Mouse (Mus musculus) forebrain, embryonic 13.5 days (tissue): ENCODE results near the gene Qrich1. TPM values are rescaled to one million over a fixed set of nuclear protein-coding genes. Genes with fewer than 3 reads are reported as not detected.

Experiments
- ATAC-seq: fragments of 200-750 bp; cut with Nextera tagmentation; 2 replicates; pipeline ENCODE4 v1.8.0; 2017
- H3K27ac ChIP-seq: fragments of 300-500 bp; sonication (generic); 2 replicates; pipeline ENCODE4 v1.5.1; 2015; ENCODE audit warnings: inconsistent platforms, mild to moderate bottlenecking, moderate library complexity
- H3K27me3 ChIP-seq: fragments of 300-500 bp; sonication (generic); 2 replicates; pipeline ENCODE4 v1.6.1; 2015; ENCODE audit warnings: mild to moderate bottlenecking, inconsistent platforms
- H3K36me3 ChIP-seq: fragments of 300-500 bp; sonication (generic); 2 replicates; pipeline ENCODE4 v1.6.1; 2015; ENCODE audit warnings: mild to moderate bottlenecking, inconsistent platforms; ENCODE audit not compliant: poor library complexity, severe bottlenecking
- H3K4me1 ChIP-seq: fragments of 300-500 bp; sonication (generic); 2 replicates; pipeline ENCODE4 v1.6.1; 2015; ENCODE audit warnings: inconsistent platforms
- H3K4me2 ChIP-seq: fragments of 300-500 bp; sonication (generic); 2 replicates; pipeline ENCODE4 v1.6.1; 2015; ENCODE audit warnings: inconsistent platforms, mild to moderate bottlenecking, moderate library complexity
- H3K4me3 ChIP-seq: fragments of 300-500 bp; sonication (generic); 2 replicates; pipeline ENCODE4 v1.5.1; 2015; ENCODE audit warnings: mild to moderate bottlenecking, inconsistent platforms
- H3K9ac ChIP-seq: fragments of 300-500 bp; sonication (generic); 2 replicates; pipeline ENCODE4 v1.6.1; 2015; ENCODE audit warnings: mild to moderate bottlenecking, inconsistent platforms
- H3K9me3 ChIP-seq: fragments of 300-500 bp; sonication (generic); replicated peaks from 2 replicates; pipeline ENCODE4 v1.6.1; 2016; ENCODE audit warnings: inconsistent platforms
- WGBS: fragments of 180-500 bp; shearing (Covaris S2); methylation state at CpG from one replicate; pipeline ENCODE4 v1.1.7; 2015; 5-methylcytosine and 5-hydroxymethylcytosine counted together
- polyA plus RNA-seq: library from polyadenylated mRNA; unstranded; fragments of >200 nt; fragmentation: Nextera tagmentation; extraction: Ambion mirVana; gene quantifications from 2 replicates; pipeline ENCODE4 v1.2.1, GENCODE M21; 2015

Qrich1 gene
- polyA plus RNA-seq, 1 experiment from 2014 or later, result 132 TPM

- H3K36me3 ChIP-seq, result peaks cover 55% of the 10 kb centered on the region
- H3K27me3 ChIP-seq, result no peaks in the 10 kb centered on the region
- 81% methylated on average over 17 of the region's 17 CpGs for WGBS
- no peaks in the 10 kb centered on the region for H3K9me3 ChIP-seq
- peak overlapping the region; percentile 97 for H3K4me2 ChIP-seq
- no peak overlapping the region; the same call in 1 of the 2 replicates for H3K27ac ChIP-seq
- ATAC-seq, result no peak
- 0 out of 2 replicates have a peak overlapping the region, but pooled peaks have one; percentile 88 for H3K9ac ChIP-seq
- H3K4me3 ChIP-seq, result peak overlapping the region; percentile 74
- peaks cover 43% of the 10 kb centered on the region for H3K4me1 ChIP-seq
Observed at GRCm38 (mm10) chr9:108568511-108568921, 51.9 kb downstream of the Qrich1 start.

DNA sequence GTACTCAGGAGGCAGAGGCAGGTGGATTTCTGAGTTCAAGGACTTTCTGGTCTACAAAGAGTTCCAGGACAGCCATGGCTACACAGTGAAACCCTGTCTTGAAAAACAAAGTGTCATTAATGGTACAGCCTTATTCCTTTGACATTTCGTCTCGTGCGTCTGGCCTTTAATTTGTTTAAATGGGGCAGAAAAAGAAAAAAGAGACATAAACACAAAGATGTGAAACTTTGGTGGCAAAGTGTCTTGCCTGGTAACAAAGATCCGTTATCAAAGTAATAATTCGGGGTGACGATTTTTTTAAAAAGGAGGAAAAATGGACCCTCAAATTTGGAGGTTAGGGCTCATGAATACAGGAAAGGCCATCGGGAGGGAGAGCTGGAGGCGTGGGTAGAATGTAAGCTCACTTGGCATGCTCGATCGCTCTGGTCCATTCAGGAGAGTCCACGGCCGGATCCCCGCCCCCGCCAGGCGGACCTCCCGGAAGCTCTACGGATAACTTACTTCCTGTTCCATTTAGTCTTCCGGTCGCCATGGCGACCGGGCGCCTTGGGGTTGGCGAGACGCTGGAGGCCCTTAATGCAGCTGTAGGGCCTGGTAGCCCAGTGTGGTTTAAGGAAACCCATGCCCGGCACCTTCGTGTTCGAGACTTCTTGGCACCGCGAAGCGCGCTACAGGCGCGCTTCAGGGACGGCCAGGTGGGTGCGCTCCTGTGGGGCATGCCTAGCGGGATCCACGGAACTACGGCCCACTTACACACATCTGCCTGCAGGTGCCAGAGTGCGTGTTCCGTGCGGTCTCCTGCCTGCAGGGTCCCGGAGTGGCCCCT lies 53.0 kb downstream of the Qrich1 start, which contains the start of gene Dalrd3:
Gene Dalrd3, plus strand, starts transcription at position 506 of the 826 bp plus-strand sequence.
- H3K4me1 ChIP-seq, result peaks cover 54% of the 10 kb centered on the region

DNA sequence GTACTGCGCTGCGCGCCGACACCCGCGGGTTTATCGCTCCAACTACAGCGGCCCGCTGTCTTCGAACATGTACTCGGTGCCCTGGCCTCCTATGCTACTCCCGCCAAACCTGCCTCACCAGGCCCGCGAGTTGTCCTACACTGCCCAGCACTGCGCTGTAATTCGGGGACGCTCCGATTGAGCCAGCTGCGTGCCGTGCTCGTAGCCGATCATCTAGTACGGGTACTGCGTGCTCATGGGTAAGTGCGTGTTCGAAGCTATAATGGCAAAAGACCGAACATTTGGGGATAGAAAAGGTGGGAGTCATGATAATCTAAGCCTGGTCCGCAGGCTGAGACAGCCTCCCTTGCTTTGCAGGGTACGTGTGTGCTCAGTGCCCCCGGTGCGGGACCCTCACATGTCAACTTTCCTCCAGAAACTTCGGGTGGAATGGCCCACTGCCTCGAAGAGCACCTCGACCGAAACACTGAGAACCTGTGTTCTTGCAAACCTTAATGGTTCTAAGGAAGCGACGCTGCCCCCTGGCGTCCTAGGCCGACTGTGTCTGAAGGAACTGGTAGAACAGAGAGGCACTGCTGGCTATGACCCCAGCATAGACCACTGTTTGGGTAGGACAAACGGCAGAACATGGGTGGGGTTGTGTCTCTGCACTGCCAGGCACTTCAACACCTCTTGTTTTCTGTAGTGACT lies 53.7 kb downstream of the Qrich1 start:
- no peak; the same call in 1 of the 2 replicates for ATAC-seq
- peak overlapping the region; percentile 75 for H3K27ac ChIP-seq
- no peaks in the 10 kb centered on the region for H3K9me3 ChIP-seq
- no peaks in the 10 kb centered on the region for H3K27me3 ChIP-seq
- 2% methylated on average over 40 of the region's 40 CpGs for WGBS
- peaks cover 61% of the 10 kb centered on the region for H3K4me1 ChIP-seq
- peak overlapping the region; percentile 62 for H3K4me3 ChIP-seq
- H3K36me3 ChIP-seq, result peaks cover 55% of the 10 kb centered on the region
- H3K9ac ChIP-seq, result peak overlapping the region; percentile 71
- H3K4me2 ChIP-seq, result peak overlapping the region; percentile 99

More for the DNA sequence above, 53.0 kb downstream of the Qrich1 start, which contains the start of gene Dalrd3:
- H3K36me3 ChIP-seq, result peaks cover 55% of the 10 kb centered on the region
- H3K27ac ChIP-seq, result peak within 1 kb of the TSS; percentile 75
- WGBS, result 6% methylated on average over 42 of the region's 42 CpGs
- H3K9me3 ChIP-seq, result no peaks in the 10 kb centered on the region
- H3K4me3 ChIP-seq, result peak within 1 kb of the TSS; percentile 62
- H3K9ac ChIP-seq, result peak within 1 kb of the TSS; percentile 71
- ATAC-seq, result peak; percentile 63
- no peaks in the 10 kb centered on the region for H3K27me3 ChIP-seq
- peak within 1 kb of the TSS; percentile 99 for H3K4me2 ChIP-seq

- peaks cover 60% of the 10 kb centered on the region for H3K4me1 ChIP-seq
- H3K9me3 ChIP-seq, result no peaks in the 10 kb centered on the region
- no peak overlapping the region for H3K27ac ChIP-seq
- H3K4me3 ChIP-seq, result no peak overlapping the region
- H3K36me3 ChIP-seq, result peaks cover 59% of the 10 kb centered on the region
- no peak overlapping the region for H3K9ac ChIP-seq
- ATAC-seq, result no peak
- 92% methylated on average over 16 of the region's 16 CpGs for WGBS
- no peak overlapping the region for H3K4me2 ChIP-seq
- no peaks in the 10 kb centered on the region for H3K27me3 ChIP-seq
Observed at GRCm38 (mm10) chr9:108571401-108571973, 54.9 kb downstream of the Qrich1 start.

DNA sequence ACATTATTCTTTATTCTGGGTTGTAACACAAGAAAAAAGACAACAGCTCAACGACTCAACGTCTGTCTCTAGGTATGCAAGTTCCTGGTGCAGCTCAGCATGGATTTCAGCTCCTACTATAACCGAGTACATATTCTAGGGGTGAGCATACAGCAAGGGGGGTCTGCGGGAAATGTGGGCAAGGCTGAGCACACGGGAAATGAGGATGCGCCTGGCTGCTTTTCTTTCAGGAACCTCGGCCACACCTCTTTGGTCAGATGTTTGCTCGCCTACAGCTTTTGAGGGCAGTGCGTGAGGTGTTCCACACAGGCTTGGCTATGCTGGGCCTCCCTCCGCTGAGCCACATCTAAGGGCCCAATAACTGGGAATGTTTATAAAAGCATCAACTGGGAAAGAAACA lies 55.7 kb downstream of the Qrich1 start:
- no peak for ATAC-seq
- Histone ChIP-seq H3K36me3 (peaks cover 59% of the 10 kb centered on the region), H3K27me3 (no peaks in the 10 kb centered on the region), H3K27ac (no peak overlapping the region), H3K4me2 (no peak overlapping the region), H3K9ac (no peak overlapping the region), H3K4me1 (peaks cover 68% of the 10 kb centered on the region), H3K4me3 (no peak overlapping the region), H3K9me3 (no peaks in the 10 kb centered on the region)
- 85% methylated on average over 10 of the region's 10 CpGs for WGBS

GRCm38 (mm10) chr9:108573774-108574690 lies 57.4 kb downstream of the Qrich1 start:
- peaks cover 59% of the 10 kb centered on the region for H3K36me3 ChIP-seq
- no peaks in the 10 kb centered on the region for H3K27me3 ChIP-seq
- H3K27ac ChIP-seq, result no peak overlapping the region
- H3K4me1 ChIP-seq, result peaks cover 64% of the 10 kb centered on the region
- 52% methylated on average over 24 of the region's 26 CpGs for WGBS
- 0 out of 2 replicates have a peak overlapping the region, but pooled peaks have one; percentile 19 for H3K9ac ChIP-seq
- H3K4me3 ChIP-seq, result no peak overlapping the region
- peak overlapping the region; percentile 8 for H3K4me2 ChIP-seq
- no peaks in the 10 kb centered on the region for H3K9me3 ChIP-seq
- no peak for ATAC-seq

GRCm38 (mm10) chr9:108574921-108575320 lies 58.3 kb downstream of the Qrich1 start:
- Histone ChIP-seq H3K36me3 (peaks cover 59% of the 10 kb centered on the region), H3K27ac (no peak overlapping the region)
- 90% methylated on average over 12 of the region's 12 CpGs for WGBS

GRCm38 (mm10) chr9:108575321-108576297 lies 59.0 kb downstream of the Qrich1 start:
- peaks cover 59% of the 10 kb centered on the region for H3K36me3 ChIP-seq
- peaks cover 60% of the 10 kb centered on the region for H3K4me1 ChIP-seq
- H3K27ac ChIP-seq, result no peak overlapping the region
- no peaks in the 10 kb centered on the region for H3K27me3 ChIP-seq
- H3K9ac ChIP-seq, result no peak overlapping the region
- 90% methylated on average over 37 of the region's 37 CpGs for WGBS
- no peak for ATAC-seq
- no peaks in the 10 kb centered on the region for H3K9me3 ChIP-seq
- H3K4me3 ChIP-seq, result 0 out of 2 replicates have a peak overlapping the region, but pooled peaks have one; percentile 76
- H3K4me2 ChIP-seq, result peak overlapping the region; percentile 88

More at GRCm38 (mm10) chr9:108574921-108575320, 58.3 kb downstream of the Qrich1 start:
- Histone ChIP-seq H3K4me3 (no peak overlapping the region), H3K27me3 (no peaks in the 10 kb centered on the region), H3K4me1 (peaks cover 67% of the 10 kb centered on the region), H3K9ac (no peak overlapping the region), H3K4me2 (peak overlapping the region; percentile 8; the same call in 1 of the 2 replicates), H3K9me3 (no peaks in the 10 kb centered on the region)
- ATAC-seq, result no peak

DNA sequence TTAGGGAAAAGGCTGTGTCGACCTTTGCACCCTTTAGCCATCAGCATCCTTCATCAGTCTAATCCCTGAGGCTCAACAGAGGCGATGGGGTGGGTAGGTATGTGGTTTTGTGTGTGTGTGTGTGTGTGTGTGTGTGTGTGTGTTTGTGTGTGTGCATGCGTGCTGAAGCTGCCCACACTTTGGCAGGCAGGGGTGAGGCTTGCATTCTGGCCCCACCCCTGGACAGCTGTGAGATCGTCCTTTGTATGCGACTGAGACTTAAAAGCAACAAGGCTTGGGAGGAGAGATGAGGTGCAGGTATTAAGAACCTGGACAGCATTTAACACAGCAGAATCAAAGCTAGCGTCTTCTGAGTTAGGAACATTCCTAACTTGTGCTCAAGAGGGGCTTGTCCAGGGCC lies 60.4 kb downstream of the Qrich1 start:
- 43% methylated on average over 6 of the region's 6 CpGs for WGBS
- no peak overlapping the region for H3K27ac ChIP-seq
- peaks cover 55% of the 10 kb centered on the region for H3K4me1 ChIP-seq
- H3K9me3 ChIP-seq, result no peaks in the 10 kb centered on the region
- peak overlapping the region; percentile 72 for H3K9ac ChIP-seq
- peak overlapping the region; percentile 76 for H3K4me3 ChIP-seq
- H3K36me3 ChIP-seq, result peaks cover 55% of the 10 kb centered on the region
- peak overlapping the region; percentile 88 for H3K4me2 ChIP-seq
- no peaks in the 10 kb centered on the region for H3K27me3 ChIP-seq
- ATAC-seq, result no peak

DNA sequence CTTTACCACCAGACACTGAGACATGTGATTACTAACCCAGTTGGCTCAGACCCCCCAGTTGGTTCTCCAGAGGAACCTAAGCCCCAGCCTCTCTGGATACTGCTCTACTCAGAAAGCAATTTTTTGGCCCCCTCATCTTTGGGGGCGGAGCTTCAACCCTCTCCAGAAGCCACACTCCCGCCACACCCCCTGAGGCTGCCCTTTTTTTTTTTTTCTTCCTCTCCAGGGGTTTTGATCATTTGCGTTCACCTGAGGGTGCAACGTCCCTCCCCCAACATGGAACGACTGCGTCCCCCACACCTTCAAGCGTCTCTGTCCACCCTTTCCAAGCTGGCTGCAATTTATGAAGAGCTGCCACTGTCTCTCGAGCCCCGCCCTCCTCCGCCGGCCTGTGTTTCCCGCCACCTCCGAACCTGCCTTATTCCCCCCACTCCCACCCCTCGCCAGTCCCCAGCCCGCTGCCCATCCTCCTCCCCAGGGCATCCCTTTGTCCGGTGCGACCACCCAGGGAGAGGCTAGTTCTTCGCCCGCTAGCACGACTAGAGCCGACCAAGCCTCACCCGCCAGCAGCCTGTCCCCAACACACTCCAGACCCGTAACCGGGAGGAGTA lies 61.4 kb downstream of the Qrich1 start:
- H3K4me1 ChIP-seq, result peaks cover 55% of the 10 kb centered on the region
- peak overlapping the region; percentile 76 for H3K4me3 ChIP-seq
- peak overlapping the region; percentile 95 for H3K27ac ChIP-seq
- WGBS, result under 1% methylated on average over 24 of the region's 24 CpGs
- peaks cover 51% of the 10 kb centered on the region for H3K36me3 ChIP-seq
- ATAC-seq, result peak; percentile 26
- peak overlapping the region; percentile 88 for H3K4me2 ChIP-seq
- H3K27me3 ChIP-seq, result no peaks in the 10 kb centered on the region
- peak overlapping the region; percentile 72 for H3K9ac ChIP-seq
- no peaks in the 10 kb centered on the region for H3K9me3 ChIP-seq
